Mouse (Mus musculus) MN1 (cell line): Measurements from ENCODE around the gene Trim24.
A peak's percentile ranks its signal among the peaks of the same experiment; 100 is the strongest.
"Not testable (repeated sequence)": the region's sequence is repeated elsewhere in the genome, so short reads cannot be mapped to it uniquely, and the experiment has no call there.

ENCODE experiments used
- DNase-seq: peaks from one replicate; pipeline ENCODE4 v3.0.0-alpha.2; 2016; ENCODE audit warnings: low spot score

Gene Trim24

DNA sequence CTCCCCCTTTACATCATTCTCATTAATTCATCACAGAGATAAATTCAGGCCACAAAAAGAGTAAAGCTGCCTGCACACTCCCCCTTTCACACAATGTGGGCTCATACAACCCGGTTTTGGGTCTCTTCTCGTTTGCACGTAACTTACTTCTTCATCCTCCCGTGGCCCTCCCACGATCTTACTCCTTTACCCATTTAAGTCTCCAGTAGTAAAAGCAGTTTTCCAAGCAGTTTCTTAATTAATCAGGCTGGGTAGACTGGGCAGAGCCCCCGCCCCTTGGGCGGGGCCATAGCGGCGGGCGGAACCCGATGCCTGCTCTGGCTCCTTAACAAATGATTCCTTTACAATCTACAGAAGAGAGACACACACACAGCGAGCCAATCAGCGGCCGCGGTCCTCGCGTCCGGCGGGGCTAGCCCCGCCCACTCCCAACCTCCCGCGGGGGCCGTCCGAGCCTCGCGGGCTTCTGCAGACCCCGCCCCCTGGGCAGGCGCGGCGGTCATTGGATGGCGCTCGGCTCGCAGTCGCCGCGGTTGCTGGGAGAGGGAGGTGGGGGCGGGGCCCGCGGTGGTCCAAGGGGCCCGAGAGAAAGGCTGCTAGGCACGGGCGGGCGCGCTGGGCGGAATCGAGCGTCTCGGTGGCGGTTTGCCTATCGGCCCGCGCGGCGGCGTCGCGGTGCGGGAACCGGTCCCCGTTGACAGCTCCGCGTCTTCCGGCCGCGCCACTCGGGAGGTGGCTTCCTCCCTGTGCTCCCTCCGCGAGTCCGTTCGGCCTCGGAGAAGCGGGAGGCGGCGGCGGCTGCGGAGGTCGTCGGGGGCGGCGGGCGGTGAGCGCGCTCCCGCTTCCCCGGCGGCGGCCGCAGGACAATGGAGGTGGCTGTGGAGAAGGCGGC, at the start of gene Trim24:
TSS of gene Trim24 (plus strand) at position 567 of the 892 bp plus-strand sequence.
- peak; percentile 97 for DNase-seq

DNA sequence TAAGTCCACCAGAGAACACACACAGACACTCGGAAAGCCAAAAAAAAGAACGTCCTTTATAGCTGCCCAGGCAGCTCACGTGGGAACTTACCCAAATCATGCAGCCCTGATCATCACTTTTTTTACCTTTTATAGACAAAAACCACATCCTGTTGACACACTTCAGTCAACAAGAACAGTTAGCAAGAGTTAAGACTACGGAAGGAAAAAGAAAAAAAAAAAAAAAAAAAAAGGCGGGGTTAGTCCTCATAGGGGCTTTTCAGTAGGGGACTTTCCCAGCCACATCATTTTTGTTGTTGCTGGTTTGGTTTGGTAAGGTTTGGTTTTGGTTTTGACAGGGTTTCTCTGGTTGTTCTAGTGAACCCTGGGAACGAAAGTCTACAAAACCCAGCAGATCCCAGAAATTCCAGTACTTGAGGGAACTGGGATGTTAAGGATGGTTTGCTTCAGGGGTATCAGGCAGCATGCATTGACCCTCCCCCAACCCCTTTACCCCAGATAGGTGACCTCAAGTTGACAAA, 49.0 kb upstream of the Trim24 start:
- DNase-seq: no peak

DNA sequence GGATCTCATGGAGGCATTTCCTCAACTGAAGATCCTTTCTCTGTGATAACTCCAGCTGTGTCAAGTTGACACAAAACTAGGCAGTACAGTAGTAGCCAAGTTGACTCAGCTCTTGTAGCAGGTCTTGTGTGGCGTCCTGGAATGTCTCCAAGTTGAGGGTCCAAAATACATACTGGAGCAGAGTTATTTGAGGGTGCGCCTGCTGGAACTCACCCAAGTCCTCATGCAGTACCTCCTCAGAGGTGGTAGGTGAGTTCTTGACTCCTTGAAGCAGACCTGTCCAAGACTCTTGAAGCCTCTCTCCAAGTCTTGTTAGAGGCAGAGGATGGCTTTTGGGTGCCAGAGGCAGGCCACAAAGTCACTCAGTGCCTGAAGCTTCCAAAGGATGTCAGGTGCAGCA, 48.2 kb upstream of the Trim24 start:
- no peak for DNase-seq

DNA sequence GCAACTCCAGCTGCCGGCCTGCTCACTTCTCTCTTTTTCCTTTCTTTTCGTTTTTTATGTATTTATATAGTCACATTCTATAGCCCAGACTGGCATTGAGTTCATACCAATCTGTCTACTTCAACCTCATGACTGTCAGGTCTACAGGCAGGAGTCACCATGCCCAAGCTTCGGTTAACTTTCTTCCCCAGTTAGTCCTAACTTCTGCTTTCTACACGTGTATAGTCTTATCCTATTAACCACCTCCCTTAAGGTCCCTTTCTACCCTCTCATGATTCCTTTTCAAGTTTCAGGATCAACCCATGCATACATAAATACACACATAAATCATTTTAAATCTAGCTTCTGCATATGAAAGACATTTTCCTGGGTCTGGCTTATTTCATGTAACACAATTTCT, 46.9 kb upstream of the Trim24 start:
- no peak for DNase-seq

DNA sequence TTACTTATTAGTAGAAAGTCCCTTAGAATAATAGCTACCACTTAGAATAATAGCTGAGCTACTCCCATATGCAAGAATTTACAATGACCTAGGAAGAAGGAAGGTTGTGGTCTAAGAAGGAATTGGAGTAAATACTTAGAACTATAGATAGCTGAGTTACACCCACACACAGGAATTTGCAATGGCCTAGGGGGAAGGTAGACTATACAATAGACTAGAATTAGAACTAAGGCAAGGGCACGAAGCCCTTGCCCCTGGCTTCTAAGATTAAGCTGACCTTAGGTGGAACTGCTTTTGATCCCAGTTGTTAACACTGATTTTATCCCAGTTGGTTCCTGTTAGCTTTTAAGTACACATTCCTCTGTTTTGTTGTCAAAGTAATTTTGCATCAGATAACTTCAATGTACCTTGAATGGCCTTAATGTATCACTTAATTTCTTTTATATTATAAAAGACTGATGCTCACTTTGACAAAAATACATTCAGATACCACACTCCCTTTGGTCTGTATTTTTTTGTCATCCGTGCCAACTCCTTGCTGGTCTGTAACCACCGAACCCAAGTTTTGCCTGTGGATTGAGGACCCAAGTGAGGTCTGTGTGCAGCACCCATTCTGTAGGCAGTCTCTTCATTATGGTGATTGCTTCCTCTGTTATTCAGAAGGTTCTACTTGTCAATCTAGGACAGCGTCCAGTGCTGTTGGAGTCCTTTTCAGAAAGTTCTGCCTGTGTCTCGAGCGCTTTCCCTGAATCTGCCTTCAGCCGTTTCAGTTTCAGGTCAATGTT, 45.1 kb upstream of the Trim24 start:
- DNase-seq: not testable (repeated sequence)

DNA sequence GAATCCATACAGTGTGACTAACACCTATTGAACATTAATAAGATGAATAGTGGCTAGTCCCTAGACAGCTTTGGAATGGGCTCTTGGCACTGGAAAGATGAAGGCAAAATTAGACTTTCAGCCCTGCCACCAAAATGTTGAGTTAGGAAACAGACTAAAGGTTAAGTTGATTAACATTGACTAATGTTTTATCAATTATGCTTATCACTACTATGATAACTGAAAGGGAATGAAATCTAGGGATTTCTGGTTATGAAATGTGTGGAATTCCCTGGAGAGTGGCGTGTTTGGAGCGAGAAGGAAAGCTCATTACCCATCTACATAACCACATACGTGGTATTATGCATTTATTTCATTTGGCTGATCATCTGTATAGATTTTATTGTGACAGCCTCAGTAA, 41.7 kb upstream of the Trim24 start:
- no peak for DNase-seq

DNA sequence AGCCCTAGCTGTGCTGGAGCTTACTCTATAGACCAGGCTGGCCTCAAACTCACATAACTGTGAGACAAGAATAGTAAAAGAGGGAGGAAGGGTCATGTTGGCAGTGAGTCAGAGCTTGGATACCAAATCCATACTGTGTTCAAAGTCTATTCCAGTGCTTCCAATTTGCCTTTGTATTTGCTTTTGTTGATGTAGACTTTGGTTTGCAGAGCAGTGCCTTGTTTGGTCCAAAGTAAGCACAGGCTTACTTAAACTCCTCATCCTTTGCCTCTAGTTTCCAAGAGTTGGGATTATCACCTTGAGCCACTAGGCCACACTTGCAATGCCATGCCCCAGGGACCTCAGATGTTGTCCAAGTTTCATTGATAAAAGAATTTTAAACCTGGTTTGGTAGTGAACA, 41.0 kb upstream of the Trim24 start:
- no peak for DNase-seq

DNA sequence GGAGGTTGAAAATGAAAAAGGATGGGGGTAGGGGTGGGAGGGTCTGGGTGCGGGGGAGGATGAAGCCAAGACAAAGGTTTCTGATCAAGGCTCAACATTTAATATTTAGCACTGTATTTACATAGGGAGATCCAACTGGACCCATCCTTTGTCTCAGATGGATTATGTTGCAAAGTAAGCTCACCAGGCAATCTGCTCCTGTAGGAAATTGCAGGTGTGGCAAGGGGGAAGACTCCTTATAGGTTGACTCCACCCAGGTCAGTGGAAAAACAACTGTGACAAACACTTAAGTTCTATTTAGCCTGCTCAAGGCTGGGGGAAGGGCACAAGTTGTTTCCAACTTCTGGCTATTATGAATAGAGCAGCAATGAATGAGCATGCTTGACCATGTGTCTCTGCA, 36.9 kb upstream of the Trim24 start:
- DNase-seq: no peak

DNA sequence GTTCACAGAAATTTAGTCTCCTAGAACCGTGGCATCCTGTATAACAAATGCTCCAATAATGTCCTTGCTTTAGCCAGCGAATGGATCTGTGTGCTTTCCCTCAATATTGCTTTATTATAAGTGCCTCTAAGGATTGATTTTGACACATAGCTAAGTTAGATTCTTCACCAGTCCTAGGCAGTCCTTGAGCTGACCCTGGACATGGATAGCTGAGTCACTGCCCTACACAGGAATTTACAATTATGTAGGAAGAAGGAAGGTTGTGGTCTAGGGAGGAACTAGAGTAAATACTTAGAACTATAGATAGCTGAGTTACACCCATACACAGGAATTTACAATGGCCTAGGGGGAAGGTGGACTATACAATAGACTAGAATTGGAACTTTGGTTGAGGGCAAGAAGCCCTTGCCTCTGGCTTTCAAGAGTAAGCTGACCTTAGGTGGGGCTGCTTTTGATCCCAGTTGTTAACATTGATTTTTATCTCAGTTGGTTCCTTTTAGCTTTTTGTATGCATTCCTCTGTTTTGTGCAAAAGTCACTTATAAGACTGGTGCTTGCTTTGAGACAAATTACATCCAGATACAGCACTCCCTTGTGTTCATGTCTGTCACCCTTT, 33.6 kb upstream of the Trim24 start:
- DNase-seq: not testable (repeated sequence)

DNA sequence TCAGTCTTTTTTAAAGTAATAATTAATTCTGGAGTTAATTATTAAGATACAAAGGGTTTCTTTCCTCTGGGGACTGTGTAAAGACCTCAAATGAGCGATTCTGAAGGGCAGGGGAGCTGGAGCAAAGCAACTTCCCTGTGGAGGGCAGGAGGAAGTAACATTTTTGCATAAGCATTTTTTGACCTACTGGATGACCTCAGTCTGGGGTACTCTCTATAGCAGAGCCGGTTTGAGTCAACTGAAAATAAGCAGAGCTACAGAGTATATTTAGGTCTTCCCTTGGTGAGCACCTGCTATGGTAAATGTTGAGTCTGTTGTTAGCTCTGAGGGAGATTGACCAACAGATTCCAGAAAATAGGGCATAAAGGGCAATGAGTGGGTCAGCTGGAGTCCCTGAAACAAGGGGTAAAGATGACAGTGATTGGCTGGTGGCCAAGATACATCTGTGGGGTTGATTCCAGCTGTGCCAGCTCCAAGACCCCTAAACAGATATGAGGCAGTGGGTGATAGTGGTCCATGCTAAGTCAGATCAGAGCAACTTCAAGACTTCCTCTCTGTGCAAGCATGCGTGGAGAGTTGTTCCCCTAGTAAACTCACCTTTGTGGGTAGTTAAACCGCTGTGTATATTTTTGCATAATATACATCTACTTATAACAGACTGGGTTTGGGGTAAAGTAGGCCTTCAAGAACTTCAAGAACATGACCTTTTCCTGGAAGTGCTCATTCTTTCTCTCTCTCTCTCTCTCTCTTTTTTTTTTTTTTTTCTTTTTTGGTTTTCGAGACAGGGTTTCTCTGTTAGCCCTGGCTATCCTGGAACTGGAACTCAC, 27.6 kb upstream of the Trim24 start:
- no peak for DNase-seq

DNA sequence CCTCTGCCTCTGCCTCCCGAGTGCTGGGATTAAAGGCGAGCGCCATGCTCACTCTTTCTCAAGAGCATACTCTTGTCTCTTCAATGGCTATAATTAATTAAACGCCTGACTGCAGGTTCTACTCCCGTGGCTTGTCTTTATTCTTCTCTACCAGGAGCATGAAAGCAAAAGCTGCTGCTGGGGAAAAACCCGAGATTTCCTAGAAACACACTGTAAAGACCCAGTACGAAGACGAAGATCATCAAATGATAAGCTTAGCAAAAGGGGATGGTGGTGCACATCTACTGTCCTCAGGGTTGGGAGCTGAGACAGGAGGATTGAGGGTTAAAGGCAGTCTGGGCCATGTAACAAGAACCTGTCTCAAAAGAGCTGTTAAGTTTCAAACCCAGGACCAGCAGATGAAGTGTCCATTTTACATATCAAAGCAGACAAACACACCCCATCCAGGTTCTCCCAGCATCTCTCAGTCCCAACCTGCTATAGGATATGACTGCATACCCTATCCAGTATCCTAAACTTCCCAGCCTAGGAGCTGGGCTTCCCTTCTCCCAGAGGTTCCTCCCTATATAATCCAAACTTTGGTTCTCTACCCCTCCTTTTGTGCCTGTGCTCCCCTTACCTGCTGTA, 26.9 kb upstream of the Trim24 start:
- no peak for DNase-seq

DNA sequence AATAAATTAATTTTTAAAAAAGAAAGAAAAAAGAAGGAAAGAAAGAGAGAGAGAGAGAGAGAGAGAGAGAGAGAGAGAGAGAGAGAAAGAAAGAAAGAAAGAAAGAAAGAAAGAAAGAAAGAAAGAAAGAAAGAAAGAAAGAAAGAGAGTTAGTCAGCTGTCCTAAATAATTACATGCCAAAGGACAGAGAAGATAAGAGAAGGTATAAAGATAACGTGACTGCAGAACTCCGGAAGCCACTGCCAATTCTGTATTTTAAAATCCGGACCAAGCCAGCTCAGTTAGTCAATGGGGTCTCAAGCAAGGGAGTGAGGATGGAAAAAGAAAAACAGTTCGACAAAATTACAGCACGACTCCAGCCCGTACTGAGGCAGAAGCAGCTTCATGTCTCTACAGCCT, 25.7 kb upstream of the Trim24 start:
- DNase-seq: not testable (repeated sequence)

DNA sequence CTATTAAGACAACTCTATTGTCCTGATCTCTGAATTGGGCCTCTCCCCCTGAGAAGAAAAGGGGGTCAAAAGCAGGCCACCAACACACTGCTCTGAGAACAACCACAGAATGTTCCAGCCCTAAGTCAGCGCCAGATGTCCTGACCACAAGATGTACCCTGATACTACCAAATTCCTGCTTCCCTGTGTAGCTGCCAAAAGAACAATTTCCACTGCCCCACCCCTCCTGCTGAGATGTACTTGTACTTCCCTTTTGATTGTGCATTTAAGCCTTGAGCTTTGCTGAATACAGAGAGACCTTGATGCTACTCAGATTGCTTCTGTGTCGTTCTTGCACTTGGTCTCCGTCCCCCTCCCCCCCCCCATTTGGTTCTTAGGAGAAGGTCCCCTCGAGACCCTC, 23.1 kb upstream of the Trim24 start:
- DNase-seq: not testable (repeated sequence)

DNA sequence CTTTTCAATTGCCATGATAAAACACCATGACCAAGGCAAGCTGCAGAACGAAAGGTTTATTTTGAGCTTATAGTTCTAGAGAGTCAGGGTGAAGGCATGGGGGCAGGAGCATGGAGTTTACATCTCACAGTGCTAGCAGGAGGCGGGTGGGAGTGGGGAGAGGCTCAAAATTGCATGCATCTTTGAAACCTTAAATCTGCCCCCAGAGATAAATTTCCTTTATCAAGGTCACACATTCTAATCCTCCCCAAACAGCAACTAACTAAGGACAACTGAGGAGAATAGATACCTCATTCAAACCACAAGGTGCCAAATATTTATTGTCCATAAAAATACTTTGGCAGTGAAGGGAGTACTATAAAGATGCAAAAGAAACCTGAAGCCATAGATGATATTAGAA, 19.3 kb upstream of the Trim24 start:
- no peak for DNase-seq

DNA sequence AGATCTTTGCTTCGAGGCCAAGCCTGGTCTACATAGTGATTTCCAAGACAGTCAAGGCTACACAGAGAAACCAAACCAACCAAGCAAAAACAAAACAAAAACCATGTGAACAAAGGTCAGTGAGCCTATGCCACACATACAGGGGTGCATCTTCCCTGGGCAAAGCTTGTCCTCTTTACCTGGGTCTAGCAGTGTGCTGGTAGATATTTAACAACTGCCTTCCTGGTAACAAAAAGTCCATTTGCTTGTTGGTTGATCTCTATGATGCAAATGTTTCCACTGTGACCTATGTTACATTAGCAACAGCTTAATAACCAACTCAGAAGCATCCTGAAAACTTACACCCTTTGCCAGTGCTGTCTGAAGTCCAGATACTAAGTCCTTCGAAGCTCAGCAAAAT, 17.3 kb upstream of the Trim24 start:
- DNase-seq: no peak

DNA sequence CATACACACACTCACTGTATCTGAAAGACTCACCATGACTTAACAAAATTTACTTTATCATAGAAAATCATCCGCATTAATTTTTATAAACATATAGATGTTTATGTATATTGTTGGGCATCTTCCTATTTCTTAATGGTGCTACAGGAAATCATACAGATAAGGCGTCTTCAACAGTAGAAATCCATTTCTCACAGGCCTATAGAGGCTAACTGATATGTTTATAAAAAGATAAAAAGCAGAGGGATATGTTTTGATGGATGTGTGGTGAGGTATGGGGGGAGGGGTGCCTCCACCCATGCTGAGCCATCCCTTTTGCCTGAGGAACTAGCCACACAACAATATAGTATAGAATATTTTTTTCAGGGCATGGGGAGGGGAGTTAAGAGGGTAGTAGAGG, 15.2 kb upstream of the Trim24 start:
- DNase-seq: no peak

DNA sequence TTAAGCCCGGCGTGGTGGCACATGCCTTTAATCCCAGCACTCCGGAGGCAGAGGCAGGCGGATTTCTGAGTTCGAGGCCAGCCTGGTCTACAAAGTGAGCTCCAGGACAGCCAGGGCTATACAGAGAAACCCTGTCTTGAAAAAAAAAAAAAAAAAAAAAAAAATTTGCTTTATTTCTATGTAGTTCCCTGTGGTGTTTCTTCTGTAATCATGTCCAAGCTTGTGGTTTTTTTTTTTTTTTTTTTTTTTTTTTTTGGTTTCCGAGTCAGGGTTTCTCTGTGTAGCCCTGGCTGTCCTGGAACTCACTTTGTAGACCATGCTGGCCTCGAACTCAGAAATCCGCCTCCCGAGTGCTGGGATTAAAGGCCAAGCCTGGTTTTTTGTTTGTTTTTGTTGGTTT, 14.3 kb upstream of the Trim24 start:
- not testable (repeated sequence) for DNase-seq

DNA sequence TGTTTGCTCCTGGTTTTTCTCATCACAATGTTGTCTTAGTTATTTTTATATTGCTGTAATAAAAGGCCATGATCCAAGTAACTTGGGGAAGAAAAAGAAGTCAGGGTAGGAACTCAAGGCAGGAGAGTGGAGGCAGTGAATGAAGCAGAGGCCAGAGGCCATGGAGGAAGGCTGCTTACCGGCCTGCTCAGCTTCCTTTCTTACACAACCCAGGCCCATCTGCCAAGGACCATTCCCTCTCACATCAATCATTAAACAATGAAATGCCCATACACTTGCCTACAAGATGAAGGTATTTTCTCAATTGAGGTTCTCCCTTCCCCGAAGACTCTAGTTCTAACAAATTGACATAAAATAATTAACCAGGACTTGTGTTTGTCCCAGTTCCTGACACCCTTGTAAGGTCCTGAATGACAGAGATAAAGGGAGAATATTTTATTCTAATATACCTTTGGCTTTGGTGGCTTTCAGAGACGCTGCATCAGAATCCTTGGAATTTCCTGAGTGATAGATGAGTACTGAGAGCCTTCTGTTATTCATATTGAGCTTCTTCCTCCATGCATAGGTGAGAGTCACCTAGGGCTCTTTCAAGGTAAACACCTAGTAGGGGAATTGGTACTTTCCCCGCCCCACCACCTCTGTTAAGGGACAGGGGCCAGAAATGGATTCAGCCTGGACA, 13.3 kb upstream of the Trim24 start:
- no peak for DNase-seq

DNA sequence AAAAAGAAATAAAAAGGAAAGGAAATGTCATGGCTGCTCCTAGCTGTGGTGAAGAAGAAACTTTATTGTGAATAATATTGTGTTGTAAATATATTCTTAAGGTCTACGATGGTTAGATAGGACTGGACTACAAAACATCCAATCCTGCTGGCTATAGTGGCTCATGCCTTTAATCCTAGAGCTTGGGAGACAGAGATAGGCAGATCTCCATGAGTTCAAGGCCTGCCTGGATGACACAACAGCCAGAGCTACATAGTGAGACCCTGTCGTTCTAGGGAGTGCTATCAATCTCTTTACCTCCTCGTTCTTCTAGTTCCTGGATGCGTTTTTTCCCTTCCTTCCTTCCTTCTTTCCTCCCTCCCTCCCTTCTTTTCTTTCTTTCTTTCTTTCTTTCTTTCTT, 12.5 kb upstream of the Trim24 start:
- DNase-seq: no peak

DNA sequence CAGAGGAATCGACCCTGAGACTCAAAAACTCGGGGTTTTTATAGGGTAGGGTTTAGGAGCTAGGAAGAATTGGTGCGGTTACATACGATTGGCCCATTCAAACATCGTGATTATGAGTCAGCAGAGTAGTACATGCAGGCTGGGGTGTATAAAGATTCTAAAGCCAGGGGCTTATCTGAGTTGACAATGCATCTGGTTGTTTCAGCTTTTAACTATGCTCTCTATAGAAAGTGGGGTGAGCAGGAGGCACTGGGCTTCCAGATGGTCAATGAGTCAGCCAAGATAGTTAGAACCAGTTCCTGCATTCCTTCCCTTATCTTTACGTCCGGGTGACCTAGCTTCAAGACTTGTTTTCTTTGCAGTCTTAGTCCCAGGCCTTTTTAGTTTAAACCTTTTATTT, 7.7 kb upstream of the Trim24 start:
- peak; percentile 28 for DNase-seq
